Mouse (Mus musculus): ENCODE results near the gene Gm28051.

Gm28051 gene

DNA sequence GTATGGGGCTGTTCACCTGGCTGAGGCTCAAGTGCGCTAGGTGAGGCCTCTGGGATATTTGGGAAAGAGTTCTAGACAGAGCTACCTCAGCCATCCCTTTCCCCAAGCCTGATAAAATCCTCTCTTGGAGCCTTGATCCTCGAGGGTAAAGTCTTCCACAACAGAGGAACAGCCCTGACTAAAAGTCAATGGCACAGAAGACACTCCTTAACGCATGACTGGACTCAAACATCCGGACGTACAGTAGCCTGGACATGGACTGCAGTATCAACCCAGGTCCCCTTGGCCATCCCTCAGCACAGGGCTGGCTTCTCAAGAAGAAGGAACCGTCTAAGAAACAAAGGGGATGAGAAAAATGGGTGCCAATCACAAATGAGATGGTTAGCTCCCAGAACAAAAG, 74.1 kb downstream of the Gm28051 start:
- DNase-seq = no peak

GRCm38 (mm10) chr12:102682722-102683299, 74.8 kb downstream of the Gm28051 start:
- DNase-seq = peak in 1 of 2 experiments; percentile 64

DNA sequence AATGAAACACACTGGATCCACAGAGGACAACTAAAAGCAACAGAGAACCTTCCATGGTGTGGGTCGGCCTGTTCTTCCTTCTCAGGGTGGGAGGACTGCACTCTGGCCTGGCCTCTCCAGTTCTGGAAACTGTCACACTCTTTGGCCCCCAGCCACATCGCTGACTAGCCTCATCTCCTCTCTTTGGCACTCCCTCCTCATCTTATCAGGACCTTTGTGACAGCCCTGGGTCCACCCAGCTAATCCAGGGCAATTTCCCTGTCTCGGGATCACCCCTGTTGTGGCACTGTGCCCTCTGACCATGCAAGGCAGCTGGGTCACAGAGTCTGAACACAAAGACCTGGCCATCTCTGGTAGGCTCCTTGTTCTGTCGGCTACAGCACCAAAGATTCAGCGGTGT, 75.5 kb downstream of the Gm28051 start:
- peak in 1 of 2 experiments; percentile 55 for DNase-seq

- DNase-seq = no peak
Measured at GRCm38 (mm10) chr12:102681590-102681989, 76.0 kb downstream of the Gm28051 start.

DNA sequence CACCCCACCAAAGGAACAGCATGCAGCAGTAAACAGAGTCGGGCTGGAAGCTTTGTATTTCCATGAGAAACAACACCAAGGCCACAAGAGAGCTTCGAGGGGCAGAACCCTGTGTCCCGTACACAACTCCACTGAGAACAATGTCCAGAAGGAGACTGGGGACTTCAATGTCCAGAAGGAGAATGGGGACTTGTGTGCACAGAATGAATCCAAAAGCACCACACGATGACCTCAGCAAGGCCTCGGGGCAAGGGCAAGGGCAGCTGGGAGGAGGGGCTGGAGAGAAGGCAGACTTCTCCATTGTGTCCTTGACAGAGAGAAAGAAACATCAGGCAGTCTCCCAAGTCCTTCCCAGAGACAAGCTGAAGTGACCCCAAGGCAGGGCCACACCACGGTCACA, 78.7 kb downstream of the Gm28051 start:
- DNase-seq = no peak

- no peak for DNase-seq
Measured at GRCm38 (mm10) chr12:102677089-102677488, 80.5 kb downstream of the Gm28051 start.

DNA sequence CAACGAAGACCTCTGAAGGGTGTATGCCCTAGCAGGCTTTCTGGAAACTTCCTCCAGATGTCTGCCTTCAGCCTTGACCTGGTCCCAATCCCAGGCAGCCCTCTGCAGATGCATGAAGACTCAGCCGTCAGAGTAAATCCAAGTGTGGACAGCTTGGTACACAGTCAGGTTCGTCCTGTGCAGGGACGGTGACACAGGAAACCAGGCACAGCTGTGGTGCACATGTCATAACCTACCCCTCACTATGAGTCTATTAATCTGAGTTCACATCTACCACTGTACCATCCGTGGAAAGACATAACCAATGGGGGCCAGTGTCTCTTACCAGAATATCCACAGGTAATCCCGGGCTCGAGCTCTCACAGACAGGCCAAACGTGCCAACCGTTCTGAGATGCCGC, 83.0 kb downstream of the Gm28051 start:
- DNase-seq = no peak

DNA sequence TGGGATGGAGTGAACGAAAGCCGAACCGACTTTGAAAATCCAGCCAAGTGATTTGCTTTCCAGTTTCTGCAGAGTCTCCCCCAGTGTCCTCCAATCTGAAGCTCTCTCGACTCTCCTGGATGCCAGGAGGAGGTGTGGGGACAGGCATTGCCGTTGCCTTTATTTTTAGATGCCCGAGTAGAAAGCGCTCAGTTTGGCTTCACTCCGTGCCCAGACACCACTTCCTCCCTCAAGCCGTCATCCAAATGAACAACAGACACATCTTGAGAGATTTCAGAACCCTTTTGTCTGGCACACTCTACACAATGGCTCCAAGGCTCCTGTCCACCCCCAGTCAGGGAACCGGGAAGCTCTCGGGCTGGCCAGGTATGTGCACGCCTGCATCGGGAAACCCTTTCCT, 83.4 kb downstream of the Gm28051 start:
- DNase-seq = no peak

GRCm38 (mm10) chr12:102672857-102673839, 84.4 kb downstream of the Gm28051 start:
- DNase-seq = peak; percentile 68 to 74

- DNase-seq = no peak
Measured at GRCm38 (mm10) chr12:102672176-102672575, 85.4 kb downstream of the Gm28051 start.

- DNase-seq = no peak
Measured at GRCm38 (mm10) chr12:102670848-102671247, 86.7 kb downstream of the Gm28051 start.

Measured in cerebellum, postnatal 25 days (tissue).